Mouse (Mus musculus): ENCODE results near the gene Dgka. TPM values are rescaled to one million over a fixed set of nuclear protein-coding genes. Genes with fewer than 3 reads are reported as not detected.

Dgka gene
- polyA plus RNA-seq, 1 experiment from 2014 or later, result 7.1 TPM

DNA sequence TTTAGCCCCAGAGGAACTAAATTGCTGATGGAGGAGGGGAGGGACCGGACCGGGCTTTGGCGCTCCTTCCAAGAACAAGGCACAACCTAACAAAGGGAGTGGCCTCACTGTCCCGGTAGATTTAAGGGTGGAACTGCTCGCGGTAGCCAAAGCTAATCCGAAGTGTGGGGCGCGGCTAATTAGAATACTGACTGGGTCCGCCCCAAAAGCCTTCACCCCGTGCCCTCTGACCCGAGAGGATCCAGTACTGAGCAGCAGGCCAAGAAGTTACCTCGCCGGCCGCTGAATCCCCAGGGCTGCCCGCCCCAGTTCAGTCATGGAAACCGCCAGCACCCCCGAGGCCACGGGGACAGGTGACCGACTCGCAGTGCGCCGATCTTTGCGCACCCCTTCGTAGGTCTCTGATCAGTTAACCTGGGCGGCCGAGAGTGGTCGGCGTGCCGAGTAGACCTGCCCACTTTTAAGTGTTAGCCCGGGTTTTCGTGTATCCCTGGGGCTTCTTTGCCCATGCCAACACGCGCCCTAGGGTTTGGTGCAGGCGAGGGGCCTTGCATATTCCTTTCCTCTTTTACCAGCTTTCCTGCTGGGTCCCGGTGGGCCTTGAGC, 3.1 kb upstream of the Dgka start, which contains the start of gene Pym1:
Gene Pym1, plus strand, starts transcription at position 244 of the 606 bp plus-strand sequence.
- peak within 1 kb of the TSS; percentile 71 for H3K4me3 ChIP-seq (replicated peaks)
- peak; percentile 83 for ATAC-seq
- peak within 1 kb of the TSS; percentile 69 for H3K9ac ChIP-seq
- under 1% methylated on average over 36 of the region's 36 CpGs for WGBS
- H3K36me3 ChIP-seq, result no peaks in the 10 kb centered on the region; the same call in 1 of the 2 replicates
- H3K27me3 ChIP-seq (replicated peaks), result no peaks in the 10 kb centered on the region
- H3K4me2 ChIP-seq (replicated peaks), result peak within 1 kb of the TSS; percentile 86
- peaks cover 15% of the 10 kb centered on the region for H3K4me1 ChIP-seq (replicated peaks)
- no peaks in the 10 kb centered on the region for H3K9me3 ChIP-seq
- H3K27ac ChIP-seq, result peak within 1 kb of the TSS; percentile 96

DNA sequence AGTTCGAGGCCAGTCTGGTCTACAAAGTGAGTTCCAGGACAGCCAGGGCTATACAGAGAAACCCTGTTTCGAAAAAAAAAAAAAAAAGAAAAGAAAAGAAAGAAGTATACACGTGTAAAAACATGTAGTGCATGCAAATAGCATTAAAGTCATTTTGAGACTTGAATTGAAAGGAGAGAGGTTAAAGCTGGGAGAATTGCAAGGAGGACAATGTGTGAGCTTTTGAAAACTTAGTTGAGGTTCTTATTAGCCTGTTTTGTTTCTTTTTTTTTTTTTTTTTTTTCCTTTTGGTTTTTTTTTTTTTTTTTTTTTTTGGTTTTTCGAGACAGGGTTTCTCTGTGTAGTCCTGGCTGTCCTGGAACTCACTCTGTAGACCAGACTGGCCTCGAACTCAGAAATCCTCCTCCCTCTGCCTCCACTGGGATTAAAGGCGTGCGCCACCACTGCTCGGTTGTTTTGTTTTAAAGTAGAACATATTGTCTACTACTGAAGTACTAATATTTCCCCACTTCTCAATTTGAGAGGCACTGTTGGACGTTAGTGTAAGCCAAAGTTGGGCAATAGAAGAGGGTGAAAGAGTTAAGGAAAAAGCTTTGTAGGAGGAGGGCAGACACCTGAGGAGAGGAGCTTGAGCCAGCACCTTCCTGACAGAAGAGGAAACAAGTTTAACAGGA, 2.5 kb upstream of the Dgka start:
- WGBS, result 39% methylated on average over 9 of the region's 9 CpGs
- H3K4me1 ChIP-seq (replicated peaks), result peaks cover 19% of the 10 kb centered on the region

DNA sequence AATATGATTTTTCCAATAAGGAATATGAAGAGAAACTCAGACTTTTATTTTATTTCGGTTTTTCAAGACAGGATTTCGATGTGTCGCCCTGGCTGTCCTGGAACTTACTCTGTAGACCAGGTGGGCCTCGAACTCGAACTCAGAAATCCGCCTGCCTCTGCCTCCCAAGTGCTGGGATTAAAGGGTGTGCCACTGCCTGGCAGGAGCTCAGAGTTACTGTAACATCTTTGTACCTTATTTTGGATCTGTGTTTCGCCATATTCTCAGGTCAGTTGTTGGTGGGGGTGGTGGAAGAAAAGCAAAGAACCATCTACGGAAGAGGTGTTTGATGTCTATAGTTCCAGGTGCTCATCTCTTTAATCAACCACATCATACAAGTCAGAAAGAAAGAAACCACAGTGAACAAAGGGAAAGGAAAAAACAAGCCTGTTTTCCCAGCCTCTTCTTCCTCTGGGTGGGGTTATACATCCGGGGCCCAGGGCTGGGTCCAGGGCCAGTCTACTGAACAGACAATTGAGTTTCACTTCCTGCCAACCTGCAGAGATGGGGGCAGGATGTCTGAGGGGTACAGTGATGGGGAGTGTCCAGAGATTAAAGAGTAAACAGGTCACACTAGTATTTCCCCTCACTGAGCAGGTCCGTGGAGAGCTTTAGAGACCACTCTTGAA, 1.4 kb upstream of the Dgka start:
- Histone ChIP-seq H3K4me2 (replicated peaks) (no peak overlapping the region), H3K27ac (no peak overlapping the region), H3K4me3 (replicated peaks) (no peak overlapping the region), H3K9ac (no peak overlapping the region), H3K4me1 (replicated peaks) (peaks cover 19% of the 10 kb centered on the region), H3K9me3 (no peaks in the 10 kb centered on the region), H3K36me3 (no peaks in the 10 kb centered on the region), H3K27me3 (replicated peaks) (no peaks in the 10 kb centered on the region)
- WGBS, result 91% methylated on average over 10 of the region's 10 CpGs
- ATAC-seq, result no peak

More for the DNA sequence above, 2.5 kb upstream of the Dgka start:
- ATAC-seq, result peak; percentile 1; the same call in 1 of the 2 replicates
- peak overlapping the region; percentile 86 for H3K4me2 ChIP-seq (replicated peaks)
- peak overlapping the region; percentile 71 for H3K4me3 ChIP-seq (replicated peaks)
- H3K27me3 ChIP-seq (replicated peaks), result no peaks in the 10 kb centered on the region
- peak overlapping the region; percentile 67 for H3K9ac ChIP-seq
- no peaks in the 10 kb centered on the region for H3K36me3 ChIP-seq
- H3K27ac ChIP-seq, result peak overlapping the region; percentile 96
- no peaks in the 10 kb centered on the region for H3K9me3 ChIP-seq

DNA sequence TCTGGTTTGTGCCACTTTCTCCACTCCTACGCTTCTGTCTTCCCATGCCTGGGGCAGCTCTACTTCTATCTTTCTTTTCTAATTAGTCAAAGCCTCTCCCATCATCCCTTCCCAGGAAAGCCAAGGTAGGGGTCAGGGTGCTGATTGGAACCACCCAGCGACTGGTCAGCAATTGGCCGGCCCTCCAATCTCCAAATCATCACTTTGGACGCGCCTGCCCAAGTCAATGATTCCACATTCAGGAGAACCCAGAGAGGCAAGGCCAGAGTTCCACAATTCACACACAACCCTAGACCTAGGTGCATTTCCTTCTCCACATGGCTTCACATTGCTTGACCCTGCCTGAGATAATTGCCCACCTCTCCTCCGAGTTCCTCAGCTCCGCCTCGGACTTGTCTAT, 444 bp downstream of the Dgka start:
- no peak for ATAC-seq
- H3K4me3 ChIP-seq (replicated peaks), result peak overlapping the region; percentile 67
- no peaks in the 10 kb centered on the region for H3K27me3 ChIP-seq (replicated peaks)
- no peaks in the 10 kb centered on the region for H3K36me3 ChIP-seq
- H3K4me1 ChIP-seq (replicated peaks), result peaks cover 21% of the 10 kb centered on the region
- H3K9ac ChIP-seq, result peak overlapping the region; percentile 75
- WGBS, result 34% methylated on average over 8 of the region's 8 CpGs
- no peaks in the 10 kb centered on the region for H3K9me3 ChIP-seq
- peak overlapping the region; percentile 90 for H3K4me2 ChIP-seq (replicated peaks)
- peak overlapping the region; percentile 52 for H3K27ac ChIP-seq

DNA sequence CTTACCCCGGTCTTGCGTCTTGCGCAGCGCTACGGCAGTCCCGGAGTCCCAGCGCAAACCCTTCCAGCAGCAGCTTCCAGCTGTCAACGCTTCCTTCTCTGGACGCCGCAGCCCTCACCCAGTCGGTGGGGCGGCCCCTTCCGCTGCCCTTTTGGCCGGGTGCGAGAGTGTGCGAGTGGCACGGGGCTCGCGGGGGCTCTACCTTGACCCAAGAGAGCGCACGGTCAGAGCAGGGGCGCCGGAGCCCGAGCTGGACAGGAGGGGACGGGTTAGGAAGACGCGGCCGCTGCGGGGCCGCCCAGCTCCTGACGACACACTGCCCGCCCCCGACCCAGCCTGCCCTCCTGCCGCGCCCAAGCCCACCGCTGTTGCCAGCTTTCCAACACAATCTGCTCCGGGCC, 864 bp downstream of the Dgka start:
- Histone ChIP-seq H3K36me3 (no peaks in the 10 kb centered on the region), H3K27me3 (replicated peaks) (no peaks in the 10 kb centered on the region), H3K4me3 (replicated peaks) (peak overlapping the region; percentile 67), H3K9me3 (no peaks in the 10 kb centered on the region), H3K4me2 (replicated peaks) (peak overlapping the region; percentile 90), H3K9ac (peak overlapping the region; percentile 75), H3K4me1 (replicated peaks) (peaks cover 21% of the 10 kb centered on the region), H3K27ac (peak overlapping the region; percentile 52)
- ATAC-seq, result peak; percentile 32
- WGBS, result under 1% methylated on average over 33 of the region's 37 CpGs

DNA sequence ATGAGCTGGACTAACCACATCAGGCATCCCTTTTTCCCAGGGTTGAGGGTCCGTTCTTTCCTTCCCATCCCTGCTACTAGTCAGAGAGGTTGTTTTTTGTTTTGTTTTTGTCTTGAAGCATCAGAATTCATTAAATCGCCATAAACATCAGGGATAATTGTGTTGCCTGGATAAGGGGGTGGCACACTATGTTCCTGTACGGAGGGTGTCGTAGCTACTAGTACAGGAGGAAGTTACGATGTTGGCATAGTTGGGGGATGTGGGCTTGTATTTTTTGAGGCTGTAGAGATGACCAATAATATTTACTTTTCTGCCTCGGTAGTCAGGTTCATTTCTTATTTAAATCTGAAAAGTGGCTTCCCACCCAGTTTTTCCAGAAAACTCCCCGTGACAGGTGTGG, 1.4 kb downstream of the Dgka start:
- 8% methylated on average over 7 of the region's 7 CpGs for WGBS
- H3K36me3 ChIP-seq, result no peaks in the 10 kb centered on the region
- no peaks in the 10 kb centered on the region for H3K9me3 ChIP-seq
- H3K4me3 ChIP-seq (replicated peaks), result peak overlapping the region; percentile 67
- H3K4me1 ChIP-seq (replicated peaks), result peaks cover 21% of the 10 kb centered on the region
- no peaks in the 10 kb centered on the region for H3K27me3 ChIP-seq (replicated peaks)
- no peak for ATAC-seq
- peak overlapping the region; percentile 75 for H3K9ac ChIP-seq
- peak overlapping the region; percentile 90 for H3K4me2 ChIP-seq (replicated peaks)
- H3K27ac ChIP-seq, result peak overlapping the region; percentile 52; the same call in 1 of the 2 replicates

DNA sequence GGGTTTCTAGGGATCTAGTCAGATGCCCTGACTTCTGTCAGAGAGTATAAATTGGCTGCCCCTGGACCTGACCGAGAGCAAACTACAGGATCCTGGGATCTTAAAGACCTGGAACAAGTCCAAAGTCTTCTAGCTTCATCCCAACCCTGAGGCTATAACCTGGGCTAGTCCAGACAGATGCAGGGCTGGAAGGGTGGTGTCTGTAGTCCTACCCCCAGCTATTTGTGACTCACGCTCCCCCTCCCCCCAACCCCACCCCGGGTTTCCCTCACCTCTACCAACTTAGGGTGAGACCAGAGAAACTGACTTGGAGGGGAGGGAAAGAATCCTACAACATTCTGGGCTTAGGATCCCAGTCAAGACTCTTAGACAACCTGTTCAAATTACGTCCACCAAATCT, 2.0 kb downstream of the Dgka start:
- 37% methylated on average over 4 of the region's 4 CpGs for WGBS
- H3K27me3 ChIP-seq (replicated peaks), result no peaks in the 10 kb centered on the region
- H3K27ac ChIP-seq, result no peak overlapping the region
- no peak for ATAC-seq
- no peaks in the 10 kb centered on the region for H3K9me3 ChIP-seq
- peaks cover 21% of the 10 kb centered on the region for H3K4me1 ChIP-seq (replicated peaks)
- no peak overlapping the region for H3K9ac ChIP-seq
- H3K36me3 ChIP-seq, result no peaks in the 10 kb centered on the region
- peak overlapping the region; percentile 90 for H3K4me2 ChIP-seq (replicated peaks)
- H3K4me3 ChIP-seq (replicated peaks), result no peak overlapping the region

DNA sequence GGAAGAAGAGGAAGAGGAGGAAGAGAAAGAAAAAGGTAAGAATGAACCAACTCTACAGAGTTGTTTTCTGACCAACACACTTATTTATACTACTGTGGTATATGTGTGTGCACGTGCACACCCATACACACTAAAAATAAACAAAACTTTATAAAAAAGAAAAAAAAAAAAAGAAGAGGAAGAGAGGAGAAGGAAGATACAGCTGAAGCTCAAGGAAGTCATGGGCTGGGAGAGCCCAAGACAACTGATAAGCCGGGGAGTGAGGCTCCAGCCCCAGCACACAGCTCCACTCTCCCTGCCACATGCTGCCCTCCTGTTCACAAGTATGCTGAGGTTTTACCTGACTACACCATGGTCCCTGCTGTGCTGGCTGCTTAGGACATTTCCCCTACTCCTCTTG, 4.4 kb downstream of the Dgka start:
- no peak for ATAC-seq
- Histone ChIP-seq H3K4me1 (replicated peaks) (peaks cover 23% of the 10 kb centered on the region), H3K9me3 (no peaks in the 10 kb centered on the region), H3K4me2 (replicated peaks) (no peak overlapping the region), H3K36me3 (no peaks in the 10 kb centered on the region), H3K27me3 (replicated peaks) (no peaks in the 10 kb centered on the region), H3K4me3 (replicated peaks) (no peak overlapping the region), H3K9ac (no peak overlapping the region), H3K27ac (no peak overlapping the region)
- 60% methylated on average over 2 of the region's 2 CpGs for WGBS

DNA sequence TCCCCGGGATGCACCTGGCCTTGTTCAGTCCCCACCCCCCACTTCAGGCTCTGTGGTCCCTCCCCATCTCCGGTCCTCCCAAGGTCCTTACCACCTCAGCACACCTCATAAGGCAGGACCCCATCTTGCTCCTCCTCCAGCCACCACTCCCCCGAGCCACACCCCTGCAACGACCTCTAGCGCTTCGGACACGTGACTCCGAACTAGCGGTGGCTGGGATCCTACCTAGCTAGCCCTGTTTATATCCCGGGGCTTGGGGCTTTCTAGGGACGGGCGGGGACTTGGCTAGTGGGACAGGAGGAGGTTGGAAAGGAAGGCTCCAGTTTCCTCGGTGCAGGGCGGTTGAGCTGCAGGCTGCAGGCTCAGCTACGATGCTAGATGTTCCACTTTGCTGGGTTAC, 7.2 kb downstream of the Dgka start:
- 4% methylated on average over 15 of the region's 15 CpGs for WGBS
- H3K4me1 ChIP-seq (replicated peaks), result peaks cover 6% of the 10 kb centered on the region; the same call in 1 of the 2 replicates
- H3K36me3 ChIP-seq, result no peaks in the 10 kb centered on the region
- no peak overlapping the region for H3K27ac ChIP-seq
- peak overlapping the region; percentile 20; the same call in 1 of the 2 replicates for H3K9ac ChIP-seq
- ATAC-seq, result peak; percentile 75
- H3K4me2 ChIP-seq (replicated peaks), result peak overlapping the region; percentile 56
- H3K27me3 ChIP-seq (replicated peaks), result no peaks in the 10 kb centered on the region
- H3K4me3 ChIP-seq (replicated peaks), result no peak overlapping the region
- H3K9me3 ChIP-seq, result no peaks in the 10 kb centered on the region

DNA sequence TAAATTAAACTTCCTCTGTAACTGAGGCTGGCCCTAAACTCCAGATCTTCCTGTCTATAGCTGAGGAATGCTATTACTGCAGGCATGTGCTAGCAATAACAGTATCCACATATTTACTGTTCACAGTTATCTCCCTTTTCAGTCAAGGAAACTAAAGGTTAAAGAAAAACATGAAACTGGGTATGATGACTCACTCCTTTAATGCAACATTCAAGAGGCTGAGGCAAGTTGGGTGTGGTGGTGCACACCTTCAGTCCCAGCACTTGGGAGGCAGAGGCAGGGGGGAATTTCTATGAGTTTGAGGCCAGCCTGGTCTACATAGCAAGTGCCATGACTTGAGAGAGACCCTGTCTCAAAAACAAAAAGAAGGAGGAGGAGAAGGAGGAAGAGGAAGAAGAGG, 12.7 kb downstream of the Dgka start:
- no peak overlapping the region for H3K4me3 ChIP-seq (replicated peaks)
- no peak overlapping the region for H3K27ac ChIP-seq
- H3K9ac ChIP-seq, result no peak overlapping the region

DNA sequence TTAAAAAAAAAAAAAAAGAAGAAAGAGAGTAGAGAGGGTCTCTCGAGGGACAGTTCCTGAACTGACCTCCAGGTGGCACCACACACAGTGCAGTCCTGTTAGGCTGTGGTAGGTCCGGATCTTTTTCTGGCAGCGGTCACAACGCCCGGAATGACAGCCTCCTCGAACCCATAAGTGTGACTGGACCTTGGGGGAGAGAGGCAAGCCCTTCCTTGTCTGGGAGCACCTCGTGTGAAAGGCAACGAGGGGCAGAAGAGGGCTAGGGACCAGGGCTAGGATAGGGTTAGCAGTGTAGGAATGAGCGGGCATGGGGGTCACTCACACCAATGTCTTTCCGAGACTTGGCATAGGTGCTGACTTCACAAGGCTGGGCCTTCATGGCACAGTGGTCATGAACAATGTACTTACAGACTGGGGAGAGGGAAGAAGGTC, 13.6 kb downstream of the Dgka start:
- 19% methylated on average over 10 of the region's 10 CpGs for WGBS
- H3K4me2 ChIP-seq (replicated peaks), result no peak overlapping the region
- ATAC-seq, result peak; percentile 74
- no peak overlapping the region for H3K27ac ChIP-seq
- H3K9me3 ChIP-seq, result no peaks in the 10 kb centered on the region
- no peaks in the 10 kb centered on the region for H3K27me3 ChIP-seq (replicated peaks)
- H3K4me3 ChIP-seq (replicated peaks), result no peak overlapping the region
- H3K9ac ChIP-seq, result no peak overlapping the region
- no peaks in the 10 kb centered on the region; the same call in 1 of the 2 replicates for H3K4me1 ChIP-seq (replicated peaks)
- no peaks in the 10 kb centered on the region for H3K36me3 ChIP-seq

More for the DNA sequence above, 12.7 kb downstream of the Dgka start:
- no peak overlapping the region for H3K4me2 ChIP-seq (replicated peaks)
- no peaks in the 10 kb centered on the region for H3K27me3 ChIP-seq (replicated peaks)
- no peaks in the 10 kb centered on the region for H3K36me3 ChIP-seq
- peak; percentile 50; the same call in 1 of the 2 replicates for ATAC-seq
- H3K9me3 ChIP-seq, result no peaks in the 10 kb centered on the region
- no peaks in the 10 kb centered on the region; the same call in 1 of the 2 replicates for H3K4me1 ChIP-seq (replicated peaks)

DNA sequence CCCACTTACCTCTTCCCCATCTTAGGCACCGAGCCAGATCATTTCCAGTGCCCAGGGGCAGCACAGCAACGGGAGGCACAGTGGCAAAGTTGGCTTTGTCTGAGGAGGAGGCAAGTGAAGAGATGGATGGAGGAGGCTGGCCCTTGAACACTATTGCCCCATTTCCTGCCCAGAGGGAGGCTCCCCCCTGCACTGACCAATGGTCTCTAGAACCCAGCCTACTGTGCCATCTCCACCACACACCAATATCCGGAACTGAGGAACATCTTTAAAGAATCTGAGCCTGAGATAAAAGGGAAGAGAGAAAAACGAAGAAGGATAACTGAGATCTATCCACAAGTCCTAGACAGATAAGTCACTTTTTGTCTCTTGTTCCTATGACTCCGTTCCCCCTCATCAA, 16.6 kb downstream of the Dgka start:
- 80% methylated on average over 5 of the region's 5 CpGs for WGBS
- no peaks in the 10 kb centered on the region for H3K27me3 ChIP-seq (replicated peaks)
- H3K36me3 ChIP-seq, result no peaks in the 10 kb centered on the region

More for the DNA sequence above, 16.6 kb downstream of the Dgka start:
- no peak overlapping the region for H3K4me3 ChIP-seq (replicated peaks)
- no peak overlapping the region for H3K9ac ChIP-seq
- ATAC-seq, result no peak
- no peaks in the 10 kb centered on the region; the same call in 1 of the 2 replicates for H3K4me1 ChIP-seq (replicated peaks)
- no peak overlapping the region for H3K27ac ChIP-seq
- no peak overlapping the region for H3K4me2 ChIP-seq (replicated peaks)
- no peaks in the 10 kb centered on the region for H3K9me3 ChIP-seq

Data from intestine, embryonic 15.5 days (tissue).